Mouse (Mus musculus): ENCODE measurements around the gene Inhbc.
A peak's percentile ranks its signal among the peaks of the same experiment; 100 is the strongest.
"Not testable (repeated sequence)": the region's sequence is repeated elsewhere in the genome, so short reads cannot be mapped to it uniquely, and the experiment has no call there.

Gene Inhbc

GRCm38 (mm10) chr10:127326017-127326801 lies 44.0 kb downstream of the Inhbc start:
- DNase-seq (ENCODE audit: low read depth) = no peak

- no peak for DNase-seq (ENCODE audit: low read depth)
Measured at GRCm38 (mm10) chr10:127325454-127326016, 44.7 kb downstream of the Inhbc start.

- DNase-seq (ENCODE audit: low read depth) = peak; percentile 85
Measured at GRCm38 (mm10) chr10:127324495-127324894, 45.7 kb downstream of the Inhbc start.

GRCm38 (mm10) chr10:127323131-127323855 lies 46.9 kb downstream of the Inhbc start:
- DNase-seq (ENCODE audit: low read depth) = no peak

- no peak for DNase-seq (ENCODE audit: low read depth)
Measured at GRCm38 (mm10) chr10:127322669-127323068, 47.6 kb downstream of the Inhbc start.

- DNase-seq (ENCODE audit: low read depth) = no peak
Measured at GRCm38 (mm10) chr10:127322178-127322577, 48.1 kb downstream of the Inhbc start.

GRCm38 (mm10) chr10:127321621-127322020 lies 48.6 kb downstream of the Inhbc start, which contains the start of gene Arhgap9:
Gene Arhgap9, plus strand, starts transcription at chr10:127321964.
- no peak for DNase-seq (ENCODE audit: low read depth)

GRCm38 (mm10) chr10:127319969-127320368 lies 50.3 kb downstream of the Inhbc start:
- no peak for DNase-seq (ENCODE audit: low read depth)

GRCm38 (mm10) chr10:127318009-127318408 lies 52.2 kb downstream of the Inhbc start:
- no peak for DNase-seq (ENCODE audit: low read depth)

GRCm38 (mm10) chr10:127317277-127317676 lies 53.0 kb downstream of the Inhbc start:
- DNase-seq (ENCODE audit: low read depth) = no peak

- not testable (repeated sequence) for DNase-seq (ENCODE audit: low read depth)
Measured at GRCm38 (mm10) chr10:127314950-127315349, 55.3 kb downstream of the Inhbc start.

GRCm38 (mm10) chr10:127313516-127313915 lies 56.7 kb downstream of the Inhbc start:
- DNase-seq (ENCODE audit: low read depth) = not testable (repeated sequence)

- DNase-seq (ENCODE audit: low read depth) = no peak
Measured at GRCm38 (mm10) chr10:127312858-127313257, 57.4 kb downstream of the Inhbc start.

- DNase-seq (ENCODE audit: low read depth) = peak; percentile 88
Measured at GRCm38 (mm10) chr10:127312356-127312676, 57.9 kb downstream of the Inhbc start.

GRCm38 (mm10) chr10:127311476-127312355 lies 58.5 kb downstream of the Inhbc start, which contains the start of gene Mars:
Gene Mars, minus strand, starts transcription at chr10:127311786.
- peak; percentile 94 for DNase-seq (ENCODE audit: low read depth)

GRCm38 (mm10) chr10:127310523-127311475 lies 59.4 kb downstream of the Inhbc start:
- peak; percentile 56 for DNase-seq (ENCODE audit: low read depth)

- not testable (repeated sequence) for DNase-seq (ENCODE audit: low read depth)
Measured at GRCm38 (mm10) chr10:127309167-127309566, 61.1 kb downstream of the Inhbc start.
